Mouse (Mus musculus) lung, adult 18-20 months (tissue): ENCODE measurements at regions not wholly inside any gene's neighbourhood (a gene's known extent, or its start where the extent isn't known, plus 50 kb on each side); places are given as distances from the start of the nearest gene placed in this dataset.
"Not testable (repeated sequence)": the region's sequence is repeated elsewhere in the genome, so short reads cannot be mapped to it uniquely, and the experiment has no call there.

Experiments
- DNase-seq, 2 experiments: peaks; one replicate each; pipeline ENCODE4 v3.0.0; 2022; ENCODE audit warnings: mixed read lengths in 2 of 2

GRCm38 (mm10) chr1:51596935-51597820 is 119.0 kb upstream of the Nabp1 start:
- peak; percentile 65 to 79 for DNase-seq

- DNase-seq = no peak
Measured at GRCm38 (mm10) chr1:51594666-51595065, 116.4 kb upstream of the Nabp1 start.

- DNase-seq = no peak
Measured at GRCm38 (mm10) chr1:51593621-51594441, 115.6 kb upstream of the Nabp1 start.

- no peak for DNase-seq
Measured at GRCm38 (mm10) chr1:51591886-51592285, 113.7 kb upstream of the Nabp1 start.

- no peak for DNase-seq
Measured at GRCm38 (mm10) chr1:51590606-51591400, 112.6 kb upstream of the Nabp1 start.

GRCm38 (mm10) chr1:51584925-51585424 is 106.8 kb upstream of the Nabp1 start:
- peak; percentile 14 to 21 for DNase-seq

GRCm38 (mm10) chr1:51583871-51584270 is 105.6 kb upstream of the Nabp1 start:
- DNase-seq = no peak

- DNase-seq = no peak
Measured at GRCm38 (mm10) chr1:51580074-51580473, 101.8 kb upstream of the Nabp1 start.

- no peak for DNase-seq
Measured at GRCm38 (mm10) chr1:51577701-51578100, 99.5 kb upstream of the Nabp1 start.

- DNase-seq = no peak
Measured at GRCm38 (mm10) chr1:51572314-51573078, 94.3 kb upstream of the Nabp1 start.

- no peak for DNase-seq
Measured at GRCm38 (mm10) chr1:51569625-51570024, 91.4 kb upstream of the Nabp1 start.

- no peak for DNase-seq
Measured at GRCm38 (mm10) chr1:51566170-51566649, 88.0 kb upstream of the Nabp1 start.

- not testable (repeated sequence) for DNase-seq
Measured at GRCm38 (mm10) chr1:51556616-51557015, 78.4 kb upstream of the Nabp1 start.

- DNase-seq = no peak
Measured at GRCm38 (mm10) chr1:51553738-51554137, 75.5 kb upstream of the Nabp1 start.

- DNase-seq = no peak
Measured at GRCm38 (mm10) chr1:51551624-51552023, 73.4 kb upstream of the Nabp1 start.

GRCm38 (mm10) chr1:51542801-51543200 is 64.6 kb upstream of the Nabp1 start:
- no peak for DNase-seq

GRCm38 (mm10) chr1:51539634-51540033 is 61.4 kb upstream of the Nabp1 start:
- no peak for DNase-seq

GRCm38 (mm10) chr1:51538836-51539235 is 60.6 kb upstream of the Nabp1 start:
- no peak for DNase-seq

- DNase-seq = peak in 1 of 2 experiments; percentile 45
Measured at GRCm38 (mm10) chr1:51537765-51538360, 59.6 kb upstream of the Nabp1 start.

GRCm38 (mm10) chr1:51536076-51536475 is 57.9 kb upstream of the Nabp1 start:
- no peak for DNase-seq

GRCm38 (mm10) chr1:51535414-51535813 is 57.2 kb upstream of the Nabp1 start:
- DNase-seq = no peak
